Mouse (Mus musculus) myocyte (in vitro differentiated cells): Measurements from ENCODE around the gene Cenpm. TPM values are rescaled to one million over a fixed set of nuclear protein-coding genes. Genes with fewer than 3 reads are reported as not detected.

Source experiments
- H3K27me3 ChIP-seq: one replicate; pipeline ENCODE4 v1.6.1; 2011; ENCODE audit not compliant: control insufficient read depth, insufficient read depth, insufficient read length
- H3K36me3 ChIP-seq: one replicate; pipeline ENCODE4 v1.6.1; 2011; ENCODE audit not compliant: control insufficient read depth, insufficient read depth
- H3K4me2 ChIP-seq: one replicate; pipeline ENCODE4 v1.6.1; 2011; ENCODE audit warnings: low read depth, control low read depth
- H3K4me3 ChIP-seq: one replicate; pipeline ENCODE4 v1.5.1; 2011; ENCODE audit warnings: mild to moderate bottlenecking, control low read depth, moderate library complexity
- H3K79me2 ChIP-seq: one replicate; pipeline ENCODE4 v1.6.1; 2011; ENCODE audit not compliant: control insufficient read depth, insufficient read depth
- H3ac ChIP-seq: one replicate; pipeline ENCODE4 v1.6.1; 2011; ENCODE audit not compliant: control insufficient read depth, insufficient read length
- CEBPB ChIP-seq: IDR thresholded peaks from 2 replicates; pipeline ENCODE4 v1.6.1; 2011; ENCODE audit warnings: mild to moderate bottlenecking, moderate library complexity; ENCODE audit not compliant: poor library complexity, insufficient read depth, severe bottlenecking
- E2F4 ChIP-seq: IDR thresholded peaks from one replicate; pipeline ENCODE4 v1.6.1; 2011; ENCODE audit warnings: mild to moderate bottlenecking, control low read depth, moderate library complexity; ENCODE audit not compliant: insufficient read depth
- MAX ChIP-seq: IDR thresholded peaks from one replicate; pipeline ENCODE4 v1.6.1; 2011; ENCODE audit warnings: low read depth, mild to moderate bottlenecking, control low read depth
- MYOD1 ChIP-seq, 3 experiments: IDR thresholded peaks; one replicate each; pipeline ENCODE4 v1.6.1; 2011; ENCODE audit warnings: control low read depth in 2 of 3, low read depth in 2 of 3, mild to moderate bottlenecking in 2 of 3, moderate library complexity in 1 of 3; ENCODE audit not compliant: insufficient read length in 2 of 3, control insufficient read depth in 1 of 3
- MYOG ChIP-seq, 3 experiments: IDR thresholded peaks; one replicate each; pipeline ENCODE4 v1.6.1; 2011; ENCODE audit warnings: control low read depth in 2 of 3, low read depth in 2 of 3, mild to moderate bottlenecking in 2 of 3; ENCODE audit not compliant: insufficient read length in 2 of 3, control insufficient read depth in 1 of 3, insufficient read depth in 1 of 3
- POLR2A ChIP-seq: IDR thresholded peaks from one replicate; pipeline ENCODE4 v1.6.1; 2011; ENCODE audit warnings: low read depth, mild to moderate bottlenecking, control low read depth, moderate library complexity; ENCODE audit not compliant: insufficient read length
- POLR2AphosphoS2 ChIP-seq: IDR thresholded peaks from one replicate; pipeline ENCODE4 v1.6.1; 2011; ENCODE audit warnings: low read depth, control low read depth; ENCODE audit not compliant: insufficient read length
- REST ChIP-seq: IDR thresholded peaks from one replicate; pipeline ENCODE4 v1.6.1; 2011; ENCODE audit warnings: mild to moderate bottlenecking, control low read depth, moderate library complexity; ENCODE audit not compliant: insufficient read depth, insufficient read length
- SRF ChIP-seq: IDR thresholded peaks from one replicate; pipeline ENCODE4 v1.6.1; 2011; ENCODE audit warnings: low read depth; ENCODE audit not compliant: control insufficient read depth, insufficient read length
- TCF12 ChIP-seq: IDR thresholded peaks from one replicate; pipeline ENCODE4 v1.6.1; 2011; ENCODE audit warnings: mild to moderate bottlenecking, control low read depth; ENCODE audit not compliant: poor library complexity, insufficient read depth, severe bottlenecking
- TCF3 ChIP-seq: IDR thresholded peaks from one replicate; pipeline ENCODE4 v1.6.1; 2011; ENCODE audit warnings: low read depth, control low read depth; ENCODE audit not compliant: insufficient read length
- USF1 ChIP-seq: IDR thresholded peaks from one replicate; pipeline ENCODE4 v1.6.1; 2011; ENCODE audit warnings: low read depth, mild to moderate bottlenecking, control low read depth, moderate library complexity
- polyA plus RNA-seq: library from polyadenylated mRNA; unstranded; fragments of >200 nt; fragmentation: generic; extraction: Trizol; gene quantifications from one replicate; pipeline ENCODE4 v1.2.1, GENCODE M21; 2012; ENCODE audit warnings: missing spikeins

Cenpm gene
- polyA plus RNA-seq, 1 experiment = 28.1 TPM

DNA sequence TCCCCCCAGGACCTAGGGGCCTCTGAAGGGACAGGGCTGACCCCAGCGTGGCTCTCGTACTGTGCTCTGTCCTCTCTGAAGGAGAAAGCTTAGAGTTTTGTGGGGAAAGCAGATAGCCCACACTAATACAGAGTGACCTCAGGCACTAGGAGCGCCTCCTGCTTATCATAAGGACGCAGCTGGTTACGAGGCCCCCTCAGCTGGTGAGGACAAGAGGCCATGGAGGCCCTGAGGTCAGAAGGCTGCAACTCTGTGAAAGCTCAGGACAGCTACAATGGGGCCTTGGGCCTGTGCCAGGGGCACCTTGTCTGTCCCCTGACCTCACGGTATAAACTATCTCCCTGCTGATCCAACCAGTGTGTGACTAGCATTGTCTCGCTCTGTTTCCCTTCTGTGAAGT, 60.4 kb downstream of the Cenpm start:
- Histone ChIP-seq H3K36me3 (peaks cover 100% of the 10 kb centered on the region), H3K4me2 (no peak overlapping the region), H3K79me2 (peaks cover 7% of the 10 kb centered on the region), H3K27me3 (no peaks in the 10 kb centered on the region), H3K4me3 (no peak overlapping the region), H3ac (no peak overlapping the region)
- TF ChIP-seq CEBPB = no peak
- no peak for TF ChIP-seq TCF3
- TF ChIP-seq SRF = no peak
- no peak for TF ChIP-seq USF1
- TF ChIP-seq POLR2A = no peak
- no peak for TF ChIP-seq POLR2AphosphoS2
- no peak for TF ChIP-seq REST
- TF ChIP-seq MAX = no peak
- no peak for TF ChIP-seq MYOD1 (IDR thresholded peaks at IDR 0.05; ENCODE audit: control insufficient read depth in 1 of 3, insufficient read length in 2 of 3, low read depth in 2 of 3)
- no peak for TF ChIP-seq MYOG (IDR thresholded peaks at IDR 0.05; ENCODE audit: control insufficient read depth in 1 of 3, insufficient read depth in 1 of 3, insufficient read length in 2 of 3, low read depth in 2 of 3)
- TF ChIP-seq E2F4 = no peak
- TF ChIP-seq TCF12 = no peak

Other genes starting within 250 kb of the Cenpm start
- gene Desi1, start 210.9 kb downstream of the Cenpm start, polyA plus RNA-seq = 47.6 TPM
- 129 TPM for gene Snu13, start 197.2 kb downstream of the Cenpm start, polyA plus RNA-seq
- gene 4930407I10Rik, start 185.6 kb downstream of the Cenpm start, polyA plus RNA-seq = not detected
- gene Mei1, start 174.8 kb downstream of the Cenpm start, polyA plus RNA-seq = 0.01 TPM
- gene Ccdc134, start 116.8 kb downstream of the Cenpm start, polyA plus RNA-seq = 82.1 TPM
- gene Srebf2, start 97.6 kb downstream of the Cenpm start, polyA plus RNA-seq = 285 TPM
- gene Shisa8, start 31.9 kb downstream of the Cenpm start, polyA plus RNA-seq = 0.13 TPM
- 0.14 TPM for gene Tnfrsf13c, start 20.4 kb downstream of the Cenpm start, polyA plus RNA-seq
- not detected for gene 1500009C09Rik, start 7.6 kb upstream of the Cenpm start, polyA plus RNA-seq
- gene Sept3, start 30.1 kb upstream of the Cenpm start, polyA plus RNA-seq = 0.01 TPM
- not detected for gene Wbp2nl, start 54.2 kb upstream of the Cenpm start, polyA plus RNA-seq
- 53.2 TPM for gene Naga, start 94.2 kb upstream of the Cenpm start, polyA plus RNA-seq
- gene Pheta2, start 94.2 kb upstream of the Cenpm start, polyA plus RNA-seq = 0.05 TPM
- 665 TPM for gene Smdt1, start 94.2 kb upstream of the Cenpm start, polyA plus RNA-seq
- 517 TPM for gene Ndufa6, start 109.6 kb upstream of the Cenpm start, polyA plus RNA-seq
- gene Cyp2d22, start 135.5 kb upstream of the Cenpm start, polyA plus RNA-seq = 2.4 TPM
- gene Cyp2d11, start 149.3 kb upstream of the Cenpm start, polyA plus RNA-seq = not detected
- gene Cyp2d10, start 162.4 kb upstream of the Cenpm start, polyA plus RNA-seq = not detected
- not detected for gene Cyp2d9, start 188.7 kb upstream of the Cenpm start, polyA plus RNA-seq